Mouse (Mus musculus) lung, postnatal 0 days (tissue): Measurements from ENCODE around the gene Ehf.

Experiments used
- CTCF ChIP-seq: IDR thresholded peaks from 2 replicates; pipeline ENCODE4 v1.5.1; 2016; ENCODE audit warnings: antibody characterized with exemption, mild to moderate bottlenecking
- EP300 ChIP-seq: IDR thresholded peaks from 2 replicates; pipeline ENCODE4 v1.6.1; 2016; ENCODE audit warnings: antibody characterized with exemption, mild to moderate bottlenecking, control low read depth

DNA sequence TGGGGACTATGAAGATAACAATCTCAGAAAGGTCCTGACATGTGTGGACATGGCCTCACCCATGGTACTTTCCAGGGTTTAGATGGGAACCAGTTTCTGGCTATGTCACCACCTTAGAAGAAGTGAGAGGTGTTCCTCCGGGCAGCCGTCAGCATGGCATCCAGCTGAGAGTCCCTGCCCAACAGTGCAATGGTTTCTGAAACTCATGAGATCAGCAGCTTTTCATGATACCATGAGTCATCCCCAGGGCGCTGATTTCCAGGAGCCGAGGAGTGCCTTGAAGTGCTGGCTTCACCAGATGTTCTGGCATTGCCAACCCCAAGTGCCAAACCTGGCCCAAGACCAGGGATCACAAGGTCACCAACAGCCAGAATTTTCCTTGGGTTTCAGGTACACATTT, 64.0 kb downstream of the Ehf start:
- no peak for TF ChIP-seq CTCF
- no peak for TF ChIP-seq EP300
